Mouse (Mus musculus) C3H10T1/2 (cell line): ENCODE results near the gene Ebf4. TPM values are rescaled to one million over a fixed set of nuclear protein-coding genes. Genes with fewer than 3 reads are reported as not detected.

ENCODE experiments used
- polyA plus RNA-seq, 2 experiments: library from polyadenylated mRNA; unstranded; fragments of >200 nt; fragmentation: generic; extraction: Trizol; gene quantifications; one replicate each; pipeline ENCODE4 v1.2.1; 2012; ENCODE audit warnings: missing spikeins in 2 of 2

Ebf4 gene
- under 1 TPM in 1 of 2 experiments, not detected in 1; 0.01 TPM for polyA plus RNA-seq

DNA sequence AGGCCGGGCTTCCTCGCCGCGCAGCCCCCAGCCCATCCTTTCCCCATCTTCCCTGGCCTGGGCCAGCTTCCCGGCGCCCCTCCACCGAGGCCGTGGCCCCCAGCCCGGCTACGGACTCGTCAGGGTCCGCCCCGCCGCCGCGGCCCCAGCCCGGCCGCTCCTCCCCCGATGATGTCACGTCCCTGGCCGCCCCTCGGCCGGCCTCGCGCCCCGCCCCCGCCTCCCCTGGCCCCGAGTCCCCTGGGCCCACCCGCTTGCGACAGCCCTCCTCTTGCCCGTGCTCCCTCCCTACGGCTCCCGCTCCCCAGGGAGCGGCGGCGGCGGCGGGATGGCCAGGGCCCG lies at the start of gene Ebf4:
Gene Ebf4 (plus strand): TSS at position 234 of the 342 bp plus-strand sequence.

DNA sequence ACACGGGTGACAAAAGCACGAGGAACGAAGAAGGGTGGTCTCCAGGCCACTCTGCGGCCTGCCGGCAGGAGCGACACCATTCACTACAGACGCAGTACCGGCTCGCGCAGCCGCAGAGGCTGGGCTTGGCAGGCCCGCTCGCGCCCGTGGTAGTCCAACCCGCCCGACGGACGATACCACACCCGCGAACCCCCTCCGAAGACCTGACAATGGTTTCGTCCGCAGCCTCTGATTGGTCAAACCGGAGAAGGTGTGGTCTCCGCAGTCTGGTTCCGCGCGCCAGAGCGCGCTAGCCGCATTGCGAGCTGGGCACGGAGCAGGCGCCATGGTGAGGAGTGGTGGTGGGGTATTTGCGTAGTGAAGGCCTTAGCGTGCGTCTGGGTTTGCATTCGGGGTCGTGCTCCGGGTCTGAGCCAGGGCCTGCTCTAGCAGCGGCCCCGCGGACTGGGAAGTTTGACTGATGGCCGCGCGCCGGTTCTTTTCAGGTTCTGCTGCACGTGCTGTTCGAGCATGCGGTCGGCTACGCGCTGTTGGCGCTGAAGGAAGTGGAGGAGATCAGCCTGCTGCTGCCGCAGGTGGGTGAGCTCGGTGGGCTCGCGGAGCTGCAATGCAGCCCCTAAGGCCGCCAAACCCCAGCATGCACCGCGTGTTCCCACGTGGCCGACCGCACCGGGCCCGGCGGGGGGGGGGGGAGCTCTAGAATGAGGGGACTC lies 20.7 kb upstream of the Ebf4 start, which contains the start of gene Nop56:
Gene Nop56 (plus strand): TSS at position 282 of the 713 bp plus-strand sequence.

GRCm38 (mm10) chr2:130283854-130284654 lies 10.9 kb upstream of the Ebf4 start, which contains the start of gene Idh3b:
Gene Idh3b (minus strand): TSS chr2:130284547.

DNA sequence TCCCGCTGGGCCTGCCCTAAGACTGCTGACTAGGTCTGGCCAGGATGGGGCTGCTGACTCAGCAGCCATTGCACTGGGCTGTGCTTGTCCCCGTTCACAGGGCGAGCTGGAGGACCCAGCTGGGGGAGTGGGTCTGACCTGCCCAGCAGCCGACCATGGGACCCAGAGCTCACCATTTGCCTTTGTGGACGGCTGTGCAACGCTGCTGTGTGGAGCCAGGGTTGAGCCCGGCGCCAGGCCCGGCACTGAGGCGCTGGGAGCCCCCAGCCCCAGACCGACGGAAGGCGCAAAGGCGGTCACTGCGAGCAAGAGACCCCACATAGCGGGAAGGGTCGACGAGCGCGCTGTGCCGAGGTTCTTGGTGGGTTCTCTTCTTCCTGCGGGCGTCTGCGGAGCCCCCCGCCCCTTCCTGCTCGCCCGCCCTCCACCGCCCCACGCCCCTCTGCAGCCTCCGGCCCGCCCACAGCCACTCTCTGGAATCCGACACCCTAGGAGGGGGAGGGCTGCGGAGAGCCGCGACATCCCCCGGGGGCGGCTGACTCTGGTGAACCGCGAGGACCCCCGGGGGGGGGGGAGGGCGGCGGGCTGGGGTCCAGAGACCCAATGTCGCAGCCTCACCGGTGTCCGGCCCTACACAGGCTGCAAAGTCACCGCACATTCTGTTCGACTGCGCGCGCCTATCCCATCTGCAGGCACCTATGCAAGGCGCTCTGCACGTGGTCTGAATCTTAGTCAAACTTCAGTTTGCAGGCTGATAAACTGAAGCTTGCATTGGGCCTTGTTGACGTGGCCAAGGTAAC lies 102.4 kb downstream of the Ebf4 start, which contains the start of gene Cpxm1:
Gene Cpxm1 (minus strand): TSS at position 389 of the 800 bp plus-strand sequence.

GRCm38 (mm10) chr2:130404939-130405338 lies 110.0 kb downstream of the Ebf4 start, which contains the start of the genes Gm28372 and 1700020A23Rik:
Gene Gm28372 (plus strand): TSS chr2:130405239.
Gene 1700020A23Rik (plus strand): TSS chr2:130405259.

DNA sequence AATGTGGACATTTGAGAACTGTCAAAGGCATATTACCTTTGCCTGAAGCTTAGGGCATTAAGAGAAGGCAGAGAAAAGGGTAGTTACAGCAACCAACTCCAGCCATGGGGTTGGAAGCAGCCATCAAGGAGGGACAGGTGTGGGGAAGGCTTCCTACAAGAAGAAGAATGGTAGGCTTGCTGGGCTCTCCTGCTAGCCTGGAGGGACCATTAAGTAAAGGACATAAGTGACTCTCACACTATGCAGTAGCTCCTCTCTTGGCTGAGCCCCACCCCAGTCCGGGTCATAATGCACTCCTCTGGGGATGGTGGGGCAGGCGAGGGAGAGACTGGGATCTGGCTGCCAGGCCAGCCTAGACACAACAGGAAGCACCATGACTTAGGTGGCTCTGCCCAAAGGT lies 111.2 kb downstream of the Ebf4 start, which contains the start of gene Tmem239:
Gene Tmem239 (plus strand): TSS at position 301 of the 400 bp plus-strand sequence.

Other genes with a start within 250 kb of the Ebf4 start
- not detected for gene Tgm6, start 182.8 kb upstream of the Ebf4 start, polyA plus RNA-seq
- 100 to 1,000 TPM; 322 to 458 TPM for gene Snrpb, start 115.8 kb upstream of the Ebf4 start, polyA plus RNA-seq
- not detected for gene Tmc2, start 100.0 kb upstream of the Ebf4 start, polyA plus RNA-seq
- 100 to 1,000 TPM in 1 of 2 experiments, 10 to 100 TPM in 1; 50.8 to 140 TPM for gene Nop56, start 20.7 kb upstream of the Ebf4 start, polyA plus RNA-seq
- 100 to 1,000 TPM in 1 of 2 experiments, 10 to 100 TPM in 1; 68.4 to 143 TPM for gene Idh3b, start 10.6 kb upstream of the Ebf4 start, polyA plus RNA-seq
- 1 to 10 TPM in 1 of 2 experiments, under 1 TPM in 1; 0.21 to 1.1 TPM for gene Cpxm1, start 102.4 kb downstream of the Ebf4 start, polyA plus RNA-seq
- under 1 TPM in 1 of 2 experiments, not detected in 1; 0.05 TPM for gene Gm28372, start 110.1 kb downstream of the Ebf4 start, polyA plus RNA-seq
- not detected for gene 1700020A23Rik, start 110.1 kb downstream of the Ebf4 start, polyA plus RNA-seq
- gene Tmem239, start 111.3 kb downstream of the Ebf4 start, polyA plus RNA-seq: not detected
- gene Vps16, start 129.2 kb downstream of the Ebf4 start, polyA plus RNA-seq: 10 to 100 TPM; 49.5 to 49.6 TPM
- 10 to 100 TPM; 12.0 to 20.6 TPM for gene Pced1a, start 129.5 kb downstream of the Ebf4 start, polyA plus RNA-seq
- gene Ptpra, start 155.1 kb downstream of the Ebf4 start, polyA plus RNA-seq: 10 to 100 TPM in 1 of 2 experiments, 1 to 10 TPM in 1; 5.7 to 58.6 TPM